Comparison of ENCODE assay signal across 8 mouse cellular contexts in the genomic region with DNA sequence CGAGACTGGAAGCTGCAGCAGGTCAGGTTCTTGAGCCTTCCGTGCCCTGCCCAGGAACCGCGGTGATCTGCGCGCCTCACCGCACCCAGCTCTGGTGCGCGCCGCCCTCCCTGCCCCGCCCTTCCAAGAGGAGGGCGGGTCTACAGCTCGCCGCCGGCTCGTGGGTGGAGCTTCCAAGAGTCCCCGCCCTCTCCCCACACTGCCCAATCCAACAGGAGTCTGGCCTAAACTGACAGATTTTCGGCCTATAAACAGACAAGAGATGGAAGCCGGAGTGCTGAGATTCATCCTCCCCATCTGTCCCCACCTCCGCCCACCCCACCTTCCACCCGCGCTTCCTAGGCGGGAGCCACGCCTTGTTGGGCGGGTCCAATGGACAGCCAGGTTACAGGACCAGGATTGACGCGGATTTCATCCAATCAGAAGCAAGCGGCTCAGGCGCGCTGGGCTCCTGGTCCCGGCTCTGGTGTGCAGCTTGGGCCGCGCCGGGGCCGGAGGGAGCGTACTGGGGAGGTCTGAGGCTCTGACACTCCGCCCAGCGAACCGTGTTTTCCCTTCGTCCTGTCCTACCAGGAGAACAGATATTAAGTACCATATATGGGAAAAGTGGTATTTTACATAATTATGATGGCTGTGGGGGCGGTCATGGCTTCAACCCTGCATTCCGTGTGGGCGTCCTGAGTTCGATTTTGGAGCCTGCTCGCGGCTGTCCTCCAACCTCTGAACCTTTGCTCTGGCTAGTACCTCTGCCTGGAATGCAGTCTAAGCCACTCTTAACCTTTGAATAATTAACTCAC. TPM values are rescaled to one million over a fixed set of nuclear protein-coding genes. Genes with fewer than 3 reads are reported as not detected.
DNase-seq lines count a peak whose midpoint lies in the region; ATAC-seq and TF ChIP-seq lines count a peak whose summit lies in the region.

TSS of gene Myh9 (minus strand) at position 129 of the 797 bp plus-strand sequence.

- H3K27ac ChIP-seq in hindbrain, embryonic 13.5 days = peak within 1 kb of the TSS; percentile 91

- TF ChIP-seq CTCF in Patski (IDR thresholded peaks at IDR 0.05) = no peak

- peak; percentile 87 for ATAC-seq in Patski
- peak; percentile 98 for ATAC-seq in hindbrain, embryonic 13.5 days (ENCODE audit: low FRiP score)

- no peaks in the 10 kb centered on the region for H3K27me3 ChIP-seq in Patski
- no peaks in the 10 kb centered on the region for H3K27me3 ChIP-seq in hindbrain, embryonic 13.5 days

- H3K9ac ChIP-seq in hindbrain, embryonic 13.5 days = peak within 1 kb of the TSS; percentile 87

- in situ Hi-C loops in Patski (cut with MboI; ENCODE audit: low pct_unique_long_range_greater_than_20kb) = loop anchor here (10.0 kb wide), 1 partner anchor 73 kb away; no protein-coding TSS in a partner anchor

- under 1% methylated on average over 43 of the region's 46 CpGs for WGBS in hindbrain, embryonic 13.5 days

- peaks cover 38% of the 10 kb centered on the region for H3K4me1 ChIP-seq in hindbrain, embryonic 13.5 days (replicated peaks)

- POLR2A ChIA-PET in Patski (lab: Charles Lee) = interaction anchor here (0.7 to 3.5 kb wide), 13 partner anchors 19 to 74 kb away, joined by 3 to 21 read pairs (median 5); no protein-coding TSS in a partner anchor

- H3K36me3 ChIP-seq in hindbrain, embryonic 13.5 days = no peaks in the 10 kb centered on the region

- CTCF ChIA-PET in Patski (lab: Charles Lee) = interaction anchor here (0.9 kb wide), 1 partner anchor 68 kb away, joined by 3 read pairs; no protein-coding TSS in a partner anchor

- H3K4me2 ChIP-seq in hindbrain, embryonic 13.5 days = peak within 1 kb of the TSS; percentile 95

- DNase-seq in Patski (ENCODE audit: low read depth, low spot score) = peak; percentile 100
- DNase-seq in cerebellum, postnatal 14 days = peak; percentile 100
- DNase-seq in frontal cortex, postnatal 14 days (ENCODE audit: low spot score in 2 of 2) = peak; percentile 99
- peak; percentile 95 to 96 for DNase-seq in layer of hippocampus, postnatal 25 days (ENCODE audit: extremely low spot score in 1 of 2, low spot score in 1 of 2)
- peak; percentile 100 for DNase-seq in lung, postnatal 25 days (ENCODE audit: low spot score)
- peak; percentile 100 for DNase-seq in retina, embryonic 14.5 days (ENCODE audit: low spot score)
- DNase-seq in thymus, postnatal 4 days = peak; percentile 98

- no peaks in the 10 kb centered on the region for H3K9me3 ChIP-seq in hindbrain, embryonic 13.5 days

- H3K4me3 ChIP-seq in hindbrain, embryonic 13.5 days = peak within 1 kb of the TSS; percentile 87

RNA-seq across cellular contexts. Expression of gene Myh9, which starts in this region (rescaled TPM):
- polyA plus RNA-seq in Patski (2021) = 677 TPM
- polyA plus RNA-seq in hindbrain, embryonic 13.5 days (2015; fragmentation: Nextera tagmentation; extraction: Ambion mirVana) = 14.5 and 14.9 TPM in 2 replicates
- total RNA-seq in layer of hippocampus, postnatal 25 days (2021) = 10 to 100 TPM; 75.0 to 90.2 TPM

Comparison
In these comparisons a context has a peak if more than half of its experiments do, and no peak if none do; other contexts are left out.
1. Peak in every context shown above with its lines: DNase-seq, ATAC-seq, H3K4me3 ChIP-seq and H3K27ac ChIP-seq.
2. RNA of gene Myh9 (polyA plus RNA-seq): 677 TPM in Patski (single experiment); 14.5 to 14.9 TPM in hindbrain, embryonic 13.5 days; every median in the first group is over 10 times any median in the second.